Mouse (Mus musculus) G1E (cell line): Measurements from ENCODE around the gene Slc48a1.

ENCODE experiments used
- CTCF ChIP-seq: IDR thresholded peaks from 2 replicates; pipeline ENCODE4 v1.5.1; 2012; ENCODE audit warnings: low read depth, low read length, inconsistent platforms, mixed read lengths
- GATA1 ChIP-seq: IDR thresholded peaks from 2 replicates; pipeline ENCODE4 v1.6.1; 2012; ENCODE audit warnings: borderline replicate concordance, low read length, inconsistent platforms, mixed read lengths
- GATA2 ChIP-seq: IDR thresholded peaks from 2 replicates; pipeline ENCODE4 v1.6.1; 2012; ENCODE audit warnings: low read depth, low read length, inconsistent platforms, borderline replicate concordance
- POLR2AphosphoS5 ChIP-seq: IDR thresholded peaks from 2 replicates; pipeline ENCODE4 v1.6.1; 2012; ENCODE audit warnings: low read depth, low read length, inconsistent platforms; ENCODE audit not compliant: insufficient replicate concordance
- TAL1 ChIP-seq: conservative IDR thresholded peaks from 2 replicates; pipeline ENCODE4 v1.6.1; 2012; ENCODE audit warnings: low read depth, low read length, inconsistent platforms, mixed read lengths

DNA sequence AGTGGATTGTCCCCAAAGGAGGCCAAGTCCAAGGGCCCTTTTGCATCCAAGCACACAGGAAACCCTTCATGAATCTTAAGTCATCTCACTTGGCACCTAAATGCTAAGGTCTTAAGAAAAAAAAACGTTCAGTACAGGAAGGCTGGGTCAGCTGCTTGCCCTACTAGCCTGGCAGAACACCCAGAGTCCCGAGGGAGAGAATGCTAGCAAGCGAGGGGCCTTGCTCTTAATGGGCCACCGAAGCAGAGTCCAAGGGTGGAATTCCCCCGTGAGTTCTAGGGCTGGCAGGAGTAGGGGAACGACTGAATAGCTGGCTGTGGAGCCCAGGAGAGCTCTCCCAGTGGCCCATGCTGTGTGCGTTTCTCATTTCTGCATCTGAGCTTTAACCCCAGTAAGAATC, 49.5 kb upstream of the Slc48a1 start:
- TF ChIP-seq CTCF, result no peak
- no peak for TF ChIP-seq GATA2
- no peak for TF ChIP-seq GATA1
- no peak for TF ChIP-seq POLR2AphosphoS5
- no peak for TF ChIP-seq TAL1
